18 mouse cellular contexts compared by ENCODE assay signal in genomic region chr6:32049256-32049950, GRCm38 (mm10). TPM values are rescaled to one million over a fixed set of nuclear protein-coding genes. Genes with fewer than 3 reads are reported as not detected.
"Had no signal": no experiment of that assay in that cellular context is flagged by ENCODE, and none has a peak within 500 bp of the region (broad histone marks: within the 10 kb centered on the region; RNA-seq: fewer than 3 reads in every experiment).

No protein-coding gene starts in this region.

- H3K27me3 ChIP-seq: liver, embryonic 15.5 days; neural tube, embryonic 12.5 days; stomach, embryonic 15.5 days had no signal

- H3K9me3 ChIP-seq: limb, embryonic 10.5 days; liver, embryonic 15.5 days; midbrain, embryonic 10.5 days; neural tube, embryonic 12.5 days; stomach, embryonic 15.5 days had no signal

- H3K4me2 ChIP-seq: liver, embryonic 11.5 days; liver, embryonic 15.5 days; lung, embryonic 14.5 days; neural tube, embryonic 12.5 days; stomach, embryonic 15.5 days had no signal

- H3K36me3 ChIP-seq: limb, embryonic 10.5 days; liver, embryonic 15.5 days; midbrain, embryonic 10.5 days; neural tube, embryonic 12.5 days; stomach, embryonic 15.5 days had no signal

- DNase-seq: kidney, adult 9 months; kidney, postnatal 4 days; lung, embryonic 14.5 days; lung, postnatal 10 days; lung, postnatal 4 days; midbrain, embryonic 14.5 days; right cerebral cortex, postnatal 14 days; thymus, postnatal 4 days had no signal

- H3K9ac ChIP-seq: liver, embryonic 15.5 days; lung, embryonic 14.5 days; neural tube, embryonic 12.5 days; stomach, embryonic 15.5 days had no signal

- H3K4me1 ChIP-seq: limb, embryonic 10.5 days; liver, embryonic 15.5 days; midbrain, embryonic 10.5 days; neural tube, embryonic 12.5 days had no signal

- H3K27ac ChIP-seq: kidney, postnatal 0 days; left cerebral cortex, adult 2 months; limb, embryonic 10.5 days; liver, embryonic 15.5 days; midbrain, embryonic 10.5 days; neural tube, embryonic 12.5 days; stomach, embryonic 15.5 days had no signal

- H3K4me3 ChIP-seq: left cerebral cortex, adult 2 months; limb, embryonic 10.5 days; liver, embryonic 15.5 days; midbrain, embryonic 10.5 days; neural tube, embryonic 12.5 days; stomach, embryonic 15.5 days had no signal

RNA-seq across cellular contexts. Expression of gene 1700012A03Rik, which starts 0.6 kb away (rescaled TPM):
- polyA plus RNA-seq: kidney, postnatal 0 days; limb, embryonic 10.5 days; limb, embryonic 14.5 days; liver, embryonic 11.5 days; liver, embryonic 15.5 days; lung, embryonic 14.5 days; midbrain, embryonic 10.5 days; midbrain, embryonic 14.5 days; neural tube, embryonic 12.5 days; spleen, adult 2 months; stomach, embryonic 15.5 days had no signal
